Mouse (Mus musculus) hindbrain, postnatal 0 days (tissue): ENCODE data around the gene Pign. TPM values are rescaled to one million over a fixed set of nuclear protein-coding genes. Genes with fewer than 3 reads are reported as not detected.

ENCODE experiments used
- ATAC-seq: fragments of 200-750 bp; cut with Nextera tagmentation; 2 replicates; pipeline ENCODE4 v1.8.0; 2017; ENCODE audit warnings: mild to moderate bottlenecking, moderate TSS enrichment, moderate library complexity
- DNase-seq: peaks from one replicate; pipeline ENCODE4 v3.0.0-alpha.2; 2015; ENCODE audit warnings: low spot score
- H3K27ac ChIP-seq: fragments of 300-500 bp; sonication (generic); 2 replicates; pipeline ENCODE4 v1.5.1; 2014; ENCODE audit warnings: mild to moderate bottlenecking
- H3K27me3 ChIP-seq: fragments of 300-500 bp; sonication (generic); 2 replicates; pipeline ENCODE4 v1.6.1; 2014; ENCODE audit warnings: low read length, mixed read lengths; ENCODE audit not compliant: insufficient read depth
- H3K36me3 ChIP-seq: fragments of 300-500 bp; sonication (generic); 2 replicates; pipeline ENCODE4 v1.6.1; 2014; ENCODE audit warnings: low read length, mixed read lengths; ENCODE audit not compliant: insufficient read depth
- H3K4me1 ChIP-seq: fragments of 300-500 bp; sonication (generic); 2 replicates; pipeline ENCODE4 v1.6.1; 2014; ENCODE audit warnings: antibody characterized with exemption, low read length, mixed read lengths; ENCODE audit not compliant: insufficient read depth
- H3K4me2 ChIP-seq: fragments of 300-500 bp; sonication (generic); 2 replicates; pipeline ENCODE4 v1.6.1; 2014; ENCODE audit warnings: low read depth, mild to moderate bottlenecking, low read length, moderate library complexity, mixed read lengths
- H3K4me3 ChIP-seq: fragments of 300-500 bp; sonication (generic); 2 replicates; pipeline ENCODE4 v1.5.1; 2014; ENCODE audit warnings: low read length
- H3K9ac ChIP-seq: fragments of 300-500 bp; sonication (generic); replicated peaks from 2 replicates; pipeline ENCODE4 v1.6.1; 2014; ENCODE audit warnings: mild to moderate bottlenecking, low read length, moderate library complexity, mixed read lengths
- H3K9me3 ChIP-seq: fragments of 300-500 bp; sonication (generic); 2 replicates; pipeline ENCODE4 v1.6.1; 2016; ENCODE audit warnings: low read length, mixed read lengths
- CTCF ChIP-seq: IDR thresholded peaks from 2 replicates; pipeline ENCODE4 v1.5.1; 2016; ENCODE audit warnings: antibody characterized with exemption, control low read depth, low read depth
- WGBS: fragments of 180-500 bp; shearing (Covaris S2); extraction: QIAGEN DNeasy Blood & Tissue Kit; methylation state at CpG from one replicate; pipeline ENCODE4 v1.1.7; 2014; 5-methylcytosine and 5-hydroxymethylcytosine counted together
- polyA plus RNA-seq: library from polyadenylated mRNA; unstranded; fragments of >200 nt; fragmentation: Nextera tagmentation; extraction: Ambion mirVana; gene quantifications from 2 replicates; pipeline ENCODE4 v1.2.1, GENCODE M21; 2015
- total RNA-seq: library from RNA; depleted of rRNA; stranded (reverse); fragments of >200 nt; gene quantifications from 2 replicates; pipeline ENCODE4 v1.2.3, GENCODE M21; 2014

Gene Pign
- total and polyA plus RNA-seq, 2 experiments from 2014 or later = 7.1 to 20.2 TPM

DNA sequence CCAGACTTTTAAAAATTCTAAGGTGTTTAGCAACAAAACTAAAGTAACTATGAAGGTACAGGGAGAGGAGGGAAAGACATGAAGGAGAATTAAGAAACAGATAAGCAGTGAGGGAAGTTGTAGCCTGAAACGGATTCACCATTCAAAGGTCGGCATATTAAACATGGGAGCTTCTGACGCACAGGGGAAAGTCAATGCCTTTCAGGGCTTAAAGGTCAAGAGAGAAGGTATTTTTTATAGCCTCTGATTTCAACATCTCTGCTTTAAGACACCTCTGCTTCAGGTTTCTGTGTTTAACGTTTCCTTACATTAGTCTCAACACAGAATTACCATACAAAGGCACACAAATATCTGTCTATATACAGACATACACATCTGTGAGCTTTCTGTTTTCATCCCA, 113.8 kb downstream of the Pign start:
- no peaks in the 10 kb centered on the region for H3K36me3 ChIP-seq
- DNase-seq (no peak), ATAC-seq (no peak)
- H3K27ac ChIP-seq = no peak overlapping the region
- no peak overlapping the region for H3K9ac ChIP-seq
- no peaks in the 10 kb centered on the region for H3K9me3 ChIP-seq
- H3K4me1 ChIP-seq = no peaks in the 10 kb centered on the region
- TF ChIP-seq CTCF = no peak
- no peak overlapping the region for H3K4me2 ChIP-seq
- 86% methylated on average over 4 of the region's 4 CpGs for WGBS
- no peaks in the 10 kb centered on the region for H3K27me3 ChIP-seq
- H3K4me3 ChIP-seq = no peak overlapping the region

DNA sequence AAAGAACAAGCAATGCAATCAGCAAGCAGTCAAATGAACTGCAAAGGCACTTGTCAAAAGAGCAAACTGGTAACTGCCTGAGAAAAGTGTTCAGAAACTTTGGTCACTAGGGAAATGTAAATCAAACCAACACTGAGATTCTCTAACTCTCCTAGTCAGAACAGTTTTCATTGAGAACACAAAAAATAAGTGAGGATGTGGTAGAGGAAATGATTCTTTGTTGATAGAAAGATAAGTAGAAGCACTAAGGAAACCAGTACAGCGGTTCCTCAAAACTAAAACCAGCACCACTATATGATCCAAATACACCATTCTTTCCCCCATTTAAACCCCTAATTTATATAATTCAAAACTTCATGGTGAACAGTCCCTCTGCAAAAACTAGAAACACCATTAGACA, 120.4 kb downstream of the Pign start:
- no peak for ATAC-seq
- 97% methylated on average over 1 of the region's 1 CpGs for WGBS
- H3K9ac ChIP-seq = no peak overlapping the region
- H3K36me3 ChIP-seq = no peaks in the 10 kb centered on the region
- no peaks in the 10 kb centered on the region for H3K9me3 ChIP-seq
- no peak for DNase-seq
- TF ChIP-seq CTCF = no peak
- H3K27me3 ChIP-seq = no peaks in the 10 kb centered on the region
- H3K4me2 ChIP-seq = no peak overlapping the region
- no peaks in the 10 kb centered on the region for H3K4me1 ChIP-seq
- no peak overlapping the region for H3K27ac ChIP-seq
- H3K4me3 ChIP-seq = no peak overlapping the region

DNA sequence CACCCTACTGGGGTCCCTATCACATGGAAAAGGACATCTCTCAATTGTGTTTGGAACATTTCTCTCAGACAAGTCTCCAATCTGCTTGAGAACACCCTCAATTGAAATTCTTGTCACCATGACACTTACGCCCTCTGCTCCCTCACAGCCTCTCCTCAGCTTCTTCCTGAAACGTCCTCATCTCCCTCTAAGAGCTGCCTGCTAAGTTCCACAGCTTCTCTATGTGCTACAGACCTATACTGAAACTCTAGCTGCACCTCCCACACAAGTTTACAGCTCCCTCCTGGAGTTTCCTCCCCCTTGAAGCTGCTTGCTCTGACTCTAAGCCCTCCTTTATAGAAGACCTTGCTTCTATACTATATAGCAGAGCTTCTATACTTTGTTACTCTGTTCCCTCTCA, 139.7 kb downstream of the Pign start:
- Histone ChIP-seq H3K4me1 (no peaks in the 10 kb centered on the region), H3K4me3 (no peak overlapping the region), H3K9ac (no peak overlapping the region), H3K9me3 (no peaks in the 10 kb centered on the region), H3K36me3 (no peaks in the 10 kb centered on the region), H3K27ac (no peak overlapping the region), H3K4me2 (no peak overlapping the region), H3K27me3 (no peaks in the 10 kb centered on the region)
- ATAC-seq (no peak), DNase-seq (no peak)
- TF ChIP-seq CTCF = no peak
- WGBS = 52% methylated on average over 2 of the region's 2 CpGs

DNA sequence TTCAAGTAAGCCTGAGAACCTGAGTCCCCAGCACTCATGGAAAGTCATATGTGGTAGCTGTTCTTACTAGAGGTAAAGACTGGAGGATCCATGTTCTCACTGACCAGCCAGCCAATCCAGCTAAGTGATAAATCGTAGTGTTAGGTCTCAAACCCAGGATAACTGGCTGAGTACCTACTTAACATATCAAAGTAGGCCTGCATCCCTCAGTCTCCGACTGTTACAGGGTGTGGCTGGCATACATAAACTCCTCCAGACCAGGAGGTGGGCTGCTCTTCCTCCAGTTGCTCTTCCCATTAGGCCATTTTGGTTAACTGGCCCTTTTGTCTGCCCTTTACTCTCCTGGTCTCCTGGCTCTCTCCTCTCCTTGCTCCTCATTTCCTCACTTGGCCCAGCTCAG, 141.2 kb downstream of the Pign start:
- H3K9me3 ChIP-seq = no peaks in the 10 kb centered on the region
- H3K27me3 ChIP-seq = no peaks in the 10 kb centered on the region
- H3K9ac ChIP-seq = no peak overlapping the region
- ATAC-seq (no peak), DNase-seq (no peak)
- no peak for TF ChIP-seq CTCF
- H3K4me1 ChIP-seq = no peaks in the 10 kb centered on the region
- no peaks in the 10 kb centered on the region for H3K36me3 ChIP-seq
- no peak overlapping the region for H3K27ac ChIP-seq
- 76% methylated on average over 2 of the region's 2 CpGs for WGBS
- no peak overlapping the region for H3K4me2 ChIP-seq
- no peak overlapping the region for H3K4me3 ChIP-seq

- TF ChIP-seq CTCF = no peak
- Histone ChIP-seq H3K4me2 (no peak overlapping the region), H3K27me3 (no peaks in the 10 kb centered on the region), H3K4me3 (no peak overlapping the region), H3K9ac (no peak overlapping the region), H3K27ac (no peak overlapping the region), H3K36me3 (no peaks in the 10 kb centered on the region), H3K9me3 (no peaks in the 10 kb centered on the region), H3K4me1 (no peaks in the 10 kb centered on the region)
- ATAC-seq (no peak), DNase-seq (no peak)
Measured at GRCm38 (mm10) chr1:105518101-105518500, 145.4 kb downstream of the Pign start.

DNA sequence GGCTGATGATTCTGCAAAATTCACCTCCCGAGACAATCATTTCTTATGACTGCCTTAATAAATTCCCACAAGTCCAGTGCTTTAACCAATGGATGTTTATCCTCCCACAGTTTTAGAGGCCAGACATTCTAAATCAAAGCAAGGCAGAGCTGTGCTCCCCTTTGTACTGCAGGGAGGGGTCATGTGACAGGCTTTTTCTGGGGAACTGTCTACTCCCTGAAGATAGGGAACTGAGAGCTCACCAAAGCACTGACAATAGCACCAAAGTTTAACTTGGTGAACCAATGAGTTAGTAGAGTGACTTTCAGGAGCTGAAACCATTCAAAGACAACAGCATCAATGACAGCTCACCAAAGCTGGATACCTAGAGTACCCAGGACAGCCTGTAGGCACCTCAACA, 156.4 kb downstream of the Pign start:
- ATAC-seq = no peak
- Histone ChIP-seq H3K9ac (no peak overlapping the region), H3K27ac (no peak overlapping the region), H3K9me3 (no peaks in the 10 kb centered on the region), H3K4me3 (no peak overlapping the region), H3K36me3 (no peaks in the 10 kb centered on the region), H3K4me1 (no peaks in the 10 kb centered on the region), H3K4me2 (no peak overlapping the region), H3K27me3 (no peaks in the 10 kb centered on the region)
- TF ChIP-seq CTCF = no peak
- DNase-seq = no peak
- 97% methylated on average over 1 of the region's 1 CpGs for whole genome bisulfite sequencing

DNA sequence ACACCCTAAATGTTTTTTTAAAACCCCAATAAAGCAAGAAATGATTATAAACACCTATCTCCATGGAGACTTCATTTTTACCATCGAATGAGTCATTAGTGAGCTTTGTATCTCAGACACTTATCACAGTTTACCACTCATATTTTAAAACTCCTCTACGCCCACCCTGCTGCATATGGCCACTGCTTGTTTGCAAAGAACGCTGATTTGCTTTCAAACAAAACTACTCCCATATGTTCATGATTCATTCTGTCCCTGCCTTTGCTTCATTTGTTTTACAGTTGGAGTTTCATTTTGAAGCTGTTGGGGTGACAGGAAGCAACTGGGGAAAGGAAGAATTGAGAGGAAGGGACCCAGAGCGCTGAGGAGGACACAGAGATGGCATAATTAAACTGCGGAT, 170.9 kb downstream of the Pign start:
- TF ChIP-seq CTCF = no peak
- no peak overlapping the region for H3K4me2 ChIP-seq

GRCm38 (mm10) chr1:105489456-105489855, 174.0 kb downstream of the Pign start:
- Histone ChIP-seq H3K36me3 (no peaks in the 10 kb centered on the region), H3K9me3 (no peaks in the 10 kb centered on the region), H3K4me2 (no peak overlapping the region), H3K4me1 (no peaks in the 10 kb centered on the region), H3K4me3 (no peak overlapping the region), H3K9ac (no peak overlapping the region), H3K27ac (no peak overlapping the region), H3K27me3 (no peaks in the 10 kb centered on the region)
- ATAC-seq (no peak), DNase-seq (no peak)
- 85% methylated on average over 3 of the region's 3 CpGs for WGBS
- no peak for TF ChIP-seq CTCF

More for the DNA sequence above, 170.9 kb downstream of the Pign start:
- DNase-seq (no peak), ATAC-seq (no peak)
- 84% methylated on average over 5 of the region's 5 CpGs for WGBS
- Histone ChIP-seq H3K4me1 (no peaks in the 10 kb centered on the region), H3K36me3 (no peaks in the 10 kb centered on the region), H3K27me3 (no peaks in the 10 kb centered on the region), H3K9ac (no peak overlapping the region), H3K9me3 (no peaks in the 10 kb centered on the region), H3K4me3 (no peak overlapping the region), H3K27ac (no peak overlapping the region)
